Mouse (Mus musculus) E14TG2a.4 (cell line): ENCODE data around the gene Srsf3.

ENCODE experiments used
- H3K27me3 ChIP-seq: 2 replicates; pipeline ENCODE4 v1.6.1; 2014; ENCODE audit warnings: low read length, control low read depth; ENCODE audit not compliant: insufficient read depth
- H3K36me3 ChIP-seq: 2 replicates; pipeline ENCODE4 v1.6.1; 2014; ENCODE audit warnings: low read length, control low read depth; ENCODE audit not compliant: insufficient read depth
- H3K4me1 ChIP-seq: replicated peaks from 2 replicates; pipeline ENCODE4 v1.6.1; 2014; ENCODE audit warnings: low read depth, low read length, control low read depth
- H3K4me3 ChIP-seq: replicated peaks from 2 replicates; pipeline ENCODE4 v1.5.1; 2014; ENCODE audit warnings: mild to moderate bottlenecking, low read length
- H3K9me3 ChIP-seq: 2 replicates; pipeline ENCODE4 v1.6.1; 2014; ENCODE audit warnings: low read length, control low read depth
- CTCF ChIP-seq: conservative IDR thresholded peaks from 2 replicates; pipeline ENCODE4 v1.5.1; 2014; ENCODE audit warnings: low read length
- NANOG ChIP-seq: IDR thresholded peaks from 2 replicates; pipeline ENCODE4 v1.6.1; 2014; ENCODE audit warnings: borderline replicate concordance, low read length, mixed read lengths
- POU5F1 ChIP-seq: IDR thresholded peaks from 2 replicates; pipeline ENCODE4 v1.6.1; 2014; ENCODE audit warnings: low read length, borderline replicate concordance

The Srsf3 gene

DNA sequence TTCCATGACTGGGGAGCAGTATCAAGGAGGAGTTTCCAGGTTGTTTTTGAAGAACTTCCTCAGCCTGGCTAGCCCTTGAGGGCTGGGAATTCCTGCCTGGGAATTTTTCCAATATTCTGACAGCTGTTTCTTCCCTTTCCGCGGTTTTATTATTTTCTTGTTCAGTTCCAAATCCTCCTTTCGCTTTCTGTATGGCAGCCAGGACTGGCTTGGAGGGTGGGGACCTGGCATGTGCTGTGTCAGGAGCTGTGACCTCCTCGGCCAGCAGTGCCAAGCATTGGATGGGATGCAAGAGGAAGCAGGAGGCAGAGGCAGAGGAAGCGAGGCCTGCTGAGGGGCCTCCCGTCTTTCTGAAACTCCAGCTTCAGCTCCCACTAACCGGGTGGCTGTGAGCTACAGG lies 21.4 kb downstream of the Srsf3 start:
- no peak for TF ChIP-seq NANOG
- TF ChIP-seq POU5F1, result no peak
- no peak for TF ChIP-seq CTCF

DNA sequence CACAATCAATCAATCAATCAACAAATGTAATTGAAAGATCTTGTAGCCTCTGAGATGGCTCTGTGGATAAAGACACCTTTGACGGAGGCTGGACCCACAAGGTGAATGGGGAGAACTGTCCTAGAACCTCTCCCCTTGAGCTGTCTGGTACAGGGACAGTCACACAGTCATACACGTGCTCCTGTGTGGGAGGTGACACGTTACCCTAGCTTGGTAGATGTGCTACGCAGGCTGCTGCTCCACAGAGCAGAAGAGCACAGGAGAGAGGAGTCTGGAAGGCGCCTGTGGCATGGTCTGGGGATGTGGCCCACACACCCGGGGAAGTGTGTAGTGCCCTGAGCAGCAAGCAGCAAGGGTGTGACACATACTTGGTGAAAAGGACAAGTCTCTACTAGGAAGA lies 22.0 kb downstream of the Srsf3 start:
- no peaks in the 10 kb centered on the region for H3K27me3 ChIP-seq
- TF ChIP-seq NANOG, result no peak
- no peak for TF ChIP-seq POU5F1
- TF ChIP-seq CTCF, result no peak
- H3K36me3 ChIP-seq, result peaks cover 3% of the 10 kb centered on the region; the same call in 1 of the 2 replicates
- no peaks in the 10 kb centered on the region for H3K9me3 ChIP-seq
- no peak overlapping the region for H3K4me3 ChIP-seq
- H3K4me1 ChIP-seq, result peaks cover 86% of the 10 kb centered on the region

More for the DNA sequence above, 21.4 kb downstream of the Srsf3 start:
- Histone ChIP-seq H3K4me1 (peaks cover 84% of the 10 kb centered on the region), H3K4me3 (0 out of 2 replicates have a peak overlapping the region, but pooled peaks have one; percentile 10), H3K27me3 (no peaks in the 10 kb centered on the region), H3K36me3 (no peaks in the 10 kb centered on the region), H3K9me3 (no peaks in the 10 kb centered on the region)

DNA sequence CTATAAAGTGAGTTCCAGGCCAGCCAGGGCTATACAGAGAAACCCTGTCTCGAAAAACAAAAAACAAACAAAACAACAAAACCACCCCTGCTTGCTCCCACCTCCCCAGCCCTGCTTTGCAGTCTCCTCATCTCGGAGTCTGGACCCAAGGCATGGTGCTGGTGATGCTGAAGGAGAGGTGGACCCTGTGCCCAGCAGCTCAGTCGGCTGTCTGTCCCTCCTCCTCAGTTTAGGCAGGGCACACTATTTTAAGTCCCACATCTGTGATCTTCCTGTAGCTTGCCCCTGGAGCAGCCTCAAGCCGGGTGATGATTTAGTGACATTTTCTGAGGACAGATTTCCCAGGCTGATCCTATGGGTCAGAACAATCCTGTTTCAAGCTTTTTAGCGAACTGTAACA lies 23.2 kb downstream of the Srsf3 start:
- H3K36me3 ChIP-seq, result peaks cover 12% of the 10 kb centered on the region; the same call in 1 of the 2 replicates
- H3K27me3 ChIP-seq, result no peaks in the 10 kb centered on the region
- no peak overlapping the region; the same call in 1 of the 2 replicates for H3K4me3 ChIP-seq
- no peaks in the 10 kb centered on the region for H3K9me3 ChIP-seq
- H3K4me1 ChIP-seq, result peaks cover 86% of the 10 kb centered on the region
- no peak for TF ChIP-seq CTCF

DNA sequence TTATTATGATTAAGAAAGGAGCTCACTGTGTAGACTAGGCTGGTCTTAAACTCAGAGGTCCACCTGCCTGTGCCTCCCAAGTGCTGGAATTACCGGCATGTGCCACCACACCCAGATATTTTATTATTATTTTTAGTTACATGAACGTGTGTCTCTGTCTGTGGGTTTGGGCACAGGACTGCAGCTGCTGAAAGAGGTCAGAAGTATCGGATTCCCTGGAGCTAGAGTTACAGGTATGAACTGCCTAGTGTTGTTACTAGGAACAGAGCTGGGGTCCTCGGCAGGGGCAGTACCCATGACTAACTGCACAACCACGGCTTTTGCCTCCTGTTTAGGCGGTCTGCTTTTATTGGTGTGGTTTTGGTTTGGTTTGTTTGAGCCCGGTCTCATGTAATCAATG lies 23.8 kb downstream of the Srsf3 start:
- H3K36me3 ChIP-seq, result peaks cover 12% of the 10 kb centered on the region; the same call in 1 of the 2 replicates
- H3K4me3 ChIP-seq, result peak overlapping the region; percentile 67
- TF ChIP-seq NANOG, result no peak
- TF ChIP-seq POU5F1, result no peak
- no peak for TF ChIP-seq CTCF
- peaks cover 86% of the 10 kb centered on the region for H3K4me1 ChIP-seq
- no peaks in the 10 kb centered on the region for H3K27me3 ChIP-seq
- H3K9me3 ChIP-seq, result no peaks in the 10 kb centered on the region

GRCm38 (mm10) chr17:29056699-29057151 lies 24.3 kb downstream of the Srsf3 start:
- H3K27me3 ChIP-seq, result no peaks in the 10 kb centered on the region
- H3K9me3 ChIP-seq, result no peaks in the 10 kb centered on the region

GRCm38 (mm10) chr17:29057361-29057890 lies 25.0 kb downstream of the Srsf3 start:
- Histone ChIP-seq H3K27me3 (no peaks in the 10 kb centered on the region), H3K9me3 (no peaks in the 10 kb centered on the region), H3K4me3 (peak overlapping the region; percentile 67), H3K36me3 (peaks cover 12% of the 10 kb centered on the region; the same call in 1 of the 2 replicates), H3K4me1 (peaks cover 90% of the 10 kb centered on the region)
- no peak for TF ChIP-seq CTCF
- TF ChIP-seq POU5F1, result 0 out of 2 replicates have a peak, but pooled peaks have one; percentile 5
- TF ChIP-seq NANOG, result no peak

More at GRCm38 (mm10) chr17:29056699-29057151, 24.3 kb downstream of the Srsf3 start:
- peaks cover 91% of the 10 kb centered on the region for H3K4me1 ChIP-seq
- H3K4me3 ChIP-seq, result peak overlapping the region; percentile 67
- H3K36me3 ChIP-seq, result peaks cover 12% of the 10 kb centered on the region; the same call in 1 of the 2 replicates
- TF ChIP-seq NANOG, result peak; percentile 25; the same call in 1 of the 2 replicates
- TF ChIP-seq POU5F1, result no peak
- TF ChIP-seq CTCF, result no peak

DNA sequence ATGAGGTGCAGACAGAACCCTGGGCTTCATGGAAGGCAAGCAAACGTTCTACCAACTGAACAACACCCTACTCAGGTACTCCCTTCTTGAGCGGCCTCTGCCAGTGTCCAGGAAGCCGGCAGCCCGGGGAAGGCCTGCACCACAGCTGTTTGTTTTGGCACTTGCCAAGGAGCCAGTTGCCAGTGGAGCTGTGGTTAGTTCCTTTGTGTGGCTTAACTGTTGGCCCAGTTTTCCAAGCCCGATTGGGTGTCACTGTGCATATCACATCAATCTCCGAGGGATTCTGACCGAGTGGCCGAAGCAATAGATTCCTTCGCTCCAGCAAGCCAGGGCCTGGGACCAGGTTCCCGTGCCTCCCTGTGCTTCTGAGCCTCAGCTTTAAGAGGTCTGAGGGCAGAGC lies 25.5 kb downstream of the Srsf3 start:
- Histone ChIP-seq H3K4me1 (peaks cover 92% of the 10 kb centered on the region), H3K9me3 (no peaks in the 10 kb centered on the region), H3K36me3 (peaks cover 12% of the 10 kb centered on the region; the same call in 1 of the 2 replicates), H3K4me3 (peak overlapping the region; percentile 67), H3K27me3 (no peaks in the 10 kb centered on the region)
- no peak for TF ChIP-seq POU5F1

DNA sequence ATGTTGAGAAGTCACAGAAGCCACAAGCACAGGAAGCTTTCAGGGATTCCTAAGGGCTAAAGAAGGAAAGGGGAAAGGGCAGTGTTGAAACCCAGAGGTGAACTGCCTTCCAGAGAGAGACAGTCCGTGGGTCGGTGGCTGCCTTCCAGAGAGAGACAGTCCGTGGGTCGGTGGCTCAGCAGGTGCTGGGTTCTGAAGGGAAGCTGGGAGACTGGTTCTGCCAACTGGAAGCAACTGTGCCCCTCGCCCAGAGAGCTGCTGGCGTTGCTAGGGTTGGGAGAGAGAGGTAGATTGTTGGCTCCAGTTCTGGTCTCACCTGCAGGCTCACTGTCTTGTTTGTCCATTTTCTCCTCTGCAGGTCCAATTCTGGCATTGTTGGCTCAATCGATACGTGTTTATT lies 26.1 kb downstream of the Srsf3 start:
- Histone ChIP-seq H3K36me3 (peaks cover 12% of the 10 kb centered on the region; the same call in 1 of the 2 replicates), H3K9me3 (no peaks in the 10 kb centered on the region), H3K4me3 (peak overlapping the region; percentile 67), H3K4me1 (peaks cover 92% of the 10 kb centered on the region), H3K27me3 (no peaks in the 10 kb centered on the region)
- TF ChIP-seq POU5F1, result no peak
- no peak for TF ChIP-seq NANOG
- TF ChIP-seq CTCF, result no peak

DNA sequence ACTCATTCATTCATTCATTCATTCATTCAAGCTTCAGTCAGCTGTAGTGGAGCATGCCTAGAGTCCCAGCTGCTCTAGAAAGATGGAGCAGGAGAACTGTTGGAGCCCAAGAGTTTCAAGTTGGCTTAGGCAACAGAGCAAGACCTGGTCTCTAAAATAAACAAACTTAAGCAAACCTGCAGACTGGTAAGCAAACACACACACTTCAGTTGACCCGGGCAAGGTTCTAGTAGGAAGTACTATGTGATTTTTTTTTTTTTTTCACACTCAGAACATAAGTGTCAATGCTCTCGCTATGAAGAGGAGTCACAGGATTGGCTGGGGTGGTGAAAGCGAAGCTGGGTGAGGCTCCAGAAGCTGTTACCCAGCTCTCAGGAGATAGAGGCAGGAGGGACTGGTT lies 27.2 kb downstream of the Srsf3 start:
- TF ChIP-seq POU5F1 (no peak), CTCF (no peak), NANOG (no peak)

More for the DNA sequence above, 27.2 kb downstream of the Srsf3 start:
- Histone ChIP-seq H3K27me3 (no peaks in the 10 kb centered on the region), H3K9me3 (no peaks in the 10 kb centered on the region), H3K4me1 (peaks cover 92% of the 10 kb centered on the region), H3K4me3 (no peak overlapping the region), H3K36me3 (peaks cover 12% of the 10 kb centered on the region; the same call in 1 of the 2 replicates)
